Mouse (Mus musculus) left cerebral cortex, postnatal 36 days (tissue): ENCODE results near the gene Galnt2. TPM values are rescaled to one million over a fixed set of nuclear protein-coding genes. Genes with fewer than 3 reads are reported as not detected.

Source experiments
- DNase-seq, 2 experiments: peaks; one replicate each; pipeline ENCODE4 v3.0.0; 2021 to 2022; ENCODE audit warnings: low spot score in 2 of 2, mixed read lengths in 1 of 2
- intact Hi-C: fragments of 180-260 bp; cut with DNase I; formaldehyde crosslinking; loops from one replicate; pipeline ENCODE4 v1.15.1; 2025
- total RNA-seq, 2 experiments: library from RNA; stranded (reverse); gene quantifications; 2 replicates each; pipeline ENCODE4 v1.2.3; 2021

The Galnt2 gene
- total RNA-seq, 2 experiments from 2014 or later, result 45.4 to 49.7 TPM

GRCm38 (mm10) chr8:124284333-124284711 lies 53.1 kb downstream of the Galnt2 start:
- intact Hi-C loops, result loop anchor here (5.0 kb wide), 1 partner anchor 52 kb away; the partner anchor contains the start of gene Galnt2
- no peak for DNase-seq

GRCm38 (mm10) chr8:124284984-124285576 lies 53.9 kb downstream of the Galnt2 start:
- intact Hi-C loops, result loop anchor here (5.0 kb wide), 1 partner anchor 53 kb away; the partner anchor contains the start of gene Galnt2
- no peak for DNase-seq

- intact Hi-C loops, result no loop called here
- DNase-seq, result no peak
Observed at GRCm38 (mm10) chr8:124286461-124287124, 55.4 kb downstream of the Galnt2 start.

DNA sequence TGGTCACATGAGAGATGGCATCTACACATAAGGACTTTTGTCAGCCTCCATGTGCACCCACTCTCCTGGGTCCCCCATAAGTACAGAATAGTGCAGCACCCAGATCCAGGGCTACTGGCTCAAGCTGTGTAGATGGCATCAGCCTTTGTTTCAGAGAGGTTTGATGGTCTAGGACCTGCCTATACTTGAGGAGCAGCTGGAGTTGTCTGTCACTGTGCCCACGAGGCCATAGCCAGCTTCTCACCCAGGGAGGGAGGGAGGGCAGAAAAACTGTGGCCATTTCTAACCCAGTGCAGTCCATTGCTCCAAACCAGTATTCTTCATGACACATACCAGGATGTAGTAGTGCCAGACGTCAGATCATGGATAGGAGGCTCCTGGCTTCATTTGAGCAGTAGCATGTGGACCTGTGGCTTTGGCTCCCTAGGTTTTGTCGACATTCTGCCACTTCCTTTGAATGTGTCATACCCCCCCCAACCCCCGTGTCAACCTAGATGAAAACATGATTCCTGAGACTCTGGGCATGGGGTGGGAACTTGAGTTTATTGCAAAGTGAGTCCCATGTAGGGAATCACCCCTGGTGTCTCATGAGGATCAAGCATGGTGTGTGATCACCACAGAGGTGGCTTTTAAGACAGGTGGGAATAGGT lies 57.1 kb downstream of the Galnt2 start:
- intact Hi-C loops, result no loop called here
- no peak for DNase-seq

- no peak for DNase-seq
Observed at GRCm38 (mm10) chr8:124289481-124290050, 58.4 kb downstream of the Galnt2 start.

GRCm38 (mm10) chr8:124290911-124291691 lies 59.9 kb downstream of the Galnt2 start:
- DNase-seq, result no peak
- intact Hi-C loops, result no loop called here

More at GRCm38 (mm10) chr8:124289481-124290050, 58.4 kb downstream of the Galnt2 start:
- intact Hi-C loops, result no loop called here

DNA sequence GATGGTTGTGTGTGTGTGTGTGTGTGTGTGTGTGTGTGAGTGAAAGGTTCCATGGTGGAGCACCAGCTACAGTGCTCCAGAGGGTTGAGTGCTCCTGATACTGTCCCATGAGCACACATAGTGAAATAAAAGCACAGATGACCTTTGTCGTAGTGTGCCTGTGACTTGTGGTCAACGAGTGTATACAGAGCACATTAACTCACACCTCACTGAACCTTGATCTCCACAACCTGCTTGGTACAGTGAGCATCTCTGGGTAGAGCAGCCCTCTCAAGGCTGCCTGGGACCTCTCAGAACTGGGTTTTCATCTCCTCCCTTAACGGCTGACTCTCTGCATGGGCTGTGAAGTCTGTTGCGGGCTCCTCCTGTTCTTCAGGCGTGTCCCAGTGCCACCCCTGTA lies 60.5 kb downstream of the Galnt2 start:
- intact Hi-C loops, result no loop called here
- DNase-seq, result no peak

- DNase-seq, result no peak
- intact Hi-C loops, result no loop called here
Observed at GRCm38 (mm10) chr8:124292965-124293364, 61.8 kb downstream of the Galnt2 start.

- no peak for DNase-seq
- intact Hi-C loops, result no loop called here
Observed at GRCm38 (mm10) chr8:124294425-124294824, 63.2 kb downstream of the Galnt2 start.

DNA sequence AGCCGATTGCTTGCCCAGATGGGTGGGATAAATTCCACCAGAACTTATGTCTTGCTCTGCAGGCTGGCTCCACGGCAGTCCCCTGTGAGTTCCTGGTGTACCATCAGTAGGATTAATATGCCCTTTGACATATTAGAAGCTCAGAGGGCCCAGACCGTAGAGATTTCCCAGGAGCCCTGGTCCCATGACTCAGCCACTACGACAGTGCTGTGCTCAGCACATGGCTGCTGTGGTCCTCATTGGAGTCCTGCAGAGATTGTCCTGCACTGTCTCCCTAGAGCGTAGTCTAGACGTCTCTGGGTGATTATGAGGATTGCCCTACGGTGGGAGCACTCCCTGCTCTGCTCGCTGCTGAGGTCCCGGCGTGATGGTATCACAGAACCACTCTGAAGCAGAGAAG lies 63.7 kb downstream of the Galnt2 start:
- no peak for DNase-seq
- intact Hi-C loops, result no loop called here

- DNase-seq, result no peak
- intact Hi-C loops, result no loop called here
Observed at GRCm38 (mm10) chr8:124295357-124295756, 64.2 kb downstream of the Galnt2 start.

GRCm38 (mm10) chr8:124301512-124301911 lies 70.3 kb downstream of the Galnt2 start:
- intact Hi-C loops, result no loop called here
- DNase-seq, result no peak

DNA sequence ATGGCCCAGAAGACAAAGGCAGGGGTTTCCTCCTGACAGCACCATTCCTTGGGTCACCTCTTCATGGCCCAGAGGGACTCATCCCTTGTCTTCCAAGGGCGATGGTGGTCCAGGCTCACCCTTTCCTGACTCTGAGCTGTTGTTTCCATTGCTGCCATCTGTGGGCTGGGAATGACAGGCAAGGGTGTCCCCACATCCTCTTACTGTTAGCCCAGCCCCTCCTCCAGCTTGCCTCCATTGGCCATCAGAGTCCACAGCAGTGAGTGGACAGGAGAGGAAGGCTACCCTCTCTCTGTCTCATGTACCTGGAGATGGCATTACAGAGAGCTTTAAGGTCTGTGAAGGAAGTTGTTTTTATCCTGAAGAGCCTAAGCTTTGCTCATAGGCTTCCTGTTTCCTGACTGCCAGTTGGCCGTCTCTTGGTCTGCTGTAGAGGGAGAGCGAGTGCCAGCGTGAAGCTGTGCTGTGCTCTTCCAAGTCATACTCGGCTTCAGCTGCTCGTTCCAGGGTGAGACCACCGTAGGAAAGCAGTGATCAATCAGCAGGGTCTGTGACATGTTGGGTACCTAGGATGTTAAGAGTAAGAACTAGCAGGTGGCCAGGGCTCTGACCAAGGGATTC lies 70.9 kb downstream of the Galnt2 start:
- DNase-seq, result no peak
- intact Hi-C loops, result no loop called here

GRCm38 (mm10) chr8:124303211-124303902 lies 72.2 kb downstream of the Galnt2 start:
- DNase-seq, result no peak
- intact Hi-C loops, result no loop called here

- intact Hi-C loops, result no loop called here
- no peak for DNase-seq
Observed at GRCm38 (mm10) chr8:124304141-124304540, 73.0 kb downstream of the Galnt2 start.

GRCm38 (mm10) chr8:124306574-124306973 lies 75.4 kb downstream of the Galnt2 start:
- no peak for DNase-seq
- intact Hi-C loops, result no loop called here

- no peak for DNase-seq
- intact Hi-C loops, result no loop called here
Observed at GRCm38 (mm10) chr8:124307700-124308099, 76.5 kb downstream of the Galnt2 start.

DNA sequence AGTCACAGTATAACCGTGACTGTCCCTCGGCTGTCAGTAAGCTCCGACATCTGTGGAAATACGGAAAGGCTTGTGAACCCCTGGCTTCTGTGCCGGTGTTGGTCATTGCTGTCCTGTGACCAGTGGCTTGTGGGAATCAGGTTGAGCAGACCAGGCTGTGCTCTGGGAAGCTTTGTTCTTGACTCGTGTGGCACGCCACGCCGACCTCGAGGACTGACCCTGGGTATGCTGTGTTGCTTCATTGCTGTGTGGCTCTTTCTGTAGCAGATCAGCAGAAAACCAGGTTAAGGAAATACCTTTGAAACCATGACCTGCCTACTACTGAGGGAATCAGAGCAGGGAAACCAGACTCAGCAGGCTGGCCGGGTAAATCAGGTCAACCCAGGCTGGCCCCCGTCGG lies 79.3 kb downstream of the Galnt2 start:
- DNase-seq, result no peak
- intact Hi-C loops, result no loop called here

GRCm38 (mm10) chr8:124311111-124311510 lies 79.9 kb downstream of the Galnt2 start:
- no peak for DNase-seq
- intact Hi-C loops, result no loop called here
